Mouse (Mus musculus) midbrain, postnatal 0 days (tissue): ENCODE results near the gene Plin2. TPM values are rescaled to one million over a fixed set of nuclear protein-coding genes. Genes with fewer than 3 reads are reported as not detected.
"Not testable (repeated sequence)": the region's sequence is repeated elsewhere in the genome, so short reads cannot be mapped to it uniquely, and the experiment has no call there.

Experiments used
- ATAC-seq: fragments of 200-750 bp; cut with Nextera tagmentation; 2 replicates; pipeline ENCODE4 v1.8.0; 2017; ENCODE audit warnings: moderate number of reproducible peaks, mild to moderate bottlenecking, moderate TSS enrichment, moderate library complexity; ENCODE audit not compliant: low FRiP score
- DNase-seq: peaks from one replicate; pipeline ENCODE4 v3.0.0-alpha.2; 2015; ENCODE audit warnings: low spot score
- H3K27ac ChIP-seq: fragments of 300-500 bp; sonication (generic); 2 replicates; pipeline ENCODE4 v1.5.1; 2014; ENCODE audit warnings: low read depth, mild to moderate bottlenecking, low read length, mixed read lengths
- H3K27me3 ChIP-seq: fragments of 300-500 bp; sonication (generic); 2 replicates; pipeline ENCODE4 v1.6.1; 2014; ENCODE audit warnings: low read length, control low read depth, mixed read lengths; ENCODE audit not compliant: insufficient read depth
- H3K36me3 ChIP-seq: fragments of 300-500 bp; sonication (generic); 2 replicates; pipeline ENCODE4 v1.6.1; 2014; ENCODE audit warnings: low read length, control low read depth, mixed read lengths; ENCODE audit not compliant: insufficient read depth
- H3K4me1 ChIP-seq: fragments of 300-500 bp; sonication (generic); 2 replicates; pipeline ENCODE4 v1.6.1; 2014; ENCODE audit warnings: mild to moderate bottlenecking, control low read depth, antibody characterized with exemption, low read length, mixed read lengths; ENCODE audit not compliant: insufficient read depth
- H3K4me2 ChIP-seq: fragments of 300-500 bp; sonication (generic); 2 replicates; pipeline ENCODE4 v1.6.1; 2014; ENCODE audit warnings: low read depth, mild to moderate bottlenecking, low read length, mixed read lengths; ENCODE audit not compliant: poor library complexity, severe bottlenecking
- H3K4me3 ChIP-seq: fragments of 300-500 bp; sonication (generic); 2 replicates; pipeline ENCODE4 v1.5.1; 2014; ENCODE audit warnings: low read depth, mild to moderate bottlenecking, low read length, moderate library complexity
- H3K9ac ChIP-seq: fragments of 300-500 bp; sonication (generic); replicated peaks from 2 replicates; pipeline ENCODE4 v1.6.1; 2014; ENCODE audit warnings: mild to moderate bottlenecking, low read length, moderate library complexity, mixed read lengths; ENCODE audit not compliant: poor library complexity, severe bottlenecking
- H3K9me3 ChIP-seq: fragments of 300-500 bp; sonication (generic); 2 replicates; pipeline ENCODE4 v1.6.1; 2016; ENCODE audit warnings: low read length, control low read depth
- CTCF ChIP-seq: IDR thresholded peaks from 2 replicates; pipeline ENCODE4 v1.5.1; 2016; ENCODE audit warnings: antibody characterized with exemption, mild to moderate bottlenecking
- WGBS: fragments of 180-500 bp; shearing (Covaris S2); extraction: QIAGEN DNeasy Blood & Tissue Kit; methylation state at CpG from one replicate; pipeline ENCODE4 v1.1.7; 2014; 5-methylcytosine and 5-hydroxymethylcytosine counted together
- polyA plus RNA-seq: library from polyadenylated mRNA; unstranded; fragments of >200 nt; fragmentation: Nextera tagmentation; extraction: Ambion mirVana; gene quantifications from 2 replicates; pipeline ENCODE4 v1.2.1, GENCODE M21; 2015
- total RNA-seq: library from RNA; depleted of rRNA; stranded (reverse); fragments of >200 nt; gene quantifications from 2 replicates; pipeline ENCODE4 v1.2.3, GENCODE M21; 2014

Plin2 gene
- total and polyA plus RNA-seq, 2 experiments from 2014 or later: 26.4 to 28.8 TPM

DNA sequence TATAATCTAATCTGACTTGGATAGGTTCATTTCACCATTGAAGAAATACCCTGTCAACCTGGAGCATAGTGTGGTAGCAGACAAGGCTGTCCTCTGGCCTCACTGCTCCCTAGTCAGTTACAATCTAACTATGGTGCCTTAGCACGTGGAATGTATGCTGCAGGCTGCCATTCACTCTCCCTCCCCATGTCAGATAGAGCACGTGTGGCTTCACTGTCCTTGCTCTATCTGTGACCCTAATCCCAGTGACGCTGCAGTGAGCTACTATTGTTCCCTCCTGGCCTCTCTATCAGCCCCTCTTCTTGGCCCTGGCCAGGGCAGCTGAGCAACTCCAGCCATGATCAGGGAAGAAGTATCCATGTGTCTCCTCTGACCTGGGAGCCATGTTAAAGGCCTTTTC lies 11.6 kb upstream of the Plin2 start:
- H3K27ac ChIP-seq: no peak overlapping the region
- no peaks in the 10 kb centered on the region for H3K36me3 ChIP-seq
- no peak overlapping the region for H3K4me2 ChIP-seq
- TF ChIP-seq CTCF: no peak
- no peak for ATAC-seq
- no peak for DNase-seq
- no peak overlapping the region for H3K4me3 ChIP-seq
- no peaks in the 10 kb centered on the region for H3K4me1 ChIP-seq
- 30% methylated on average over 3 of the region's 3 CpGs for WGBS
- no peaks in the 10 kb centered on the region for H3K9me3 ChIP-seq
- H3K27me3 ChIP-seq: no peaks in the 10 kb centered on the region
- H3K9ac ChIP-seq: no peak overlapping the region; the same call in 1 of the 2 replicates

DNA sequence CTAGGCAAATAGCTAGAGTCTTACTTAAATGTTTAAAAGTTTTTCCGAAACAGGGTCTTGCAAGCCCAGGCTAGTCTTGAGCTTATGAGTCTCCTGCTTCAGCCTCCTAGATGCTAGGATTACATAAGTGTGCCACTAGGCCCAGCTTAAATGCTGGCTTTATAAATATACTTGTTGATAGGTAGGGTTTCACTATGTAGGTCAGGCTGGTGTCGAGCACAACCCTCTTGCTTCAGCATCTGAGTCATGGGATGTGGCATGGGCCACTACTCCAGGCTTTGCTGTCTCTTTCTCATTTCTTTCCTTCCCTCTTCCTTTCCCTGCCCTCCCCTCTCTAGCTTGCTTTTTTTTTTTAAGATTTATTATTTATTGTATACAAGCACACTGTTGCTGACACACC lies 9.8 kb upstream of the Plin2 start:
- Histone ChIP-seq H3K27me3 (no peaks in the 10 kb centered on the region), H3K36me3 (no peaks in the 10 kb centered on the region), H3K4me2 (no peak overlapping the region), H3K27ac (no peak overlapping the region), H3K4me3 (no peak overlapping the region), H3K4me1 (no peaks in the 10 kb centered on the region), H3K9me3 (no peaks in the 10 kb centered on the region), H3K9ac (no peak overlapping the region)
- 90% methylated on average over 2 of the region's 2 CpGs for WGBS
- no peak for ATAC-seq
- TF ChIP-seq CTCF: no peak
- DNase-seq: no peak

DNA sequence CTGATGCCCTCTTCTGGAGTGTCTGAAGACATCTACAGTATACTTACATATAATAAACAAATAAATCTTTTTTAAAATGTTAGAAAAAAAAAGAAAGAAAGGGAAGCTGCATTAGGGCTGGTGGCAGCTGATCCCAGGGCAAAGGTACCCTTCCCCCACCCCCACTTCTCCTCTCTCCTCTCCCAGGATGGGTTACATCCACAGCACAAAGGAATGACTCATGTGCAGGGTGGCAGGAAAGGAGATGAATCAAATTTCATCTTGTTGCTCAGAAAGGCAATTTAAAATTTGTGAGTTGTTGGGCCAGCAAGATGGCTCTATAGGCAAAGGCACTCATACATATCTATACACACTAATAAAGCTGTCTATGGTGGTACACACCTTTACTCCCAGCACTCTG lies 6.9 kb upstream of the Plin2 start:
- no peak overlapping the region for H3K27ac ChIP-seq
- no peak for DNase-seq
- no peak for ATAC-seq
- no peak overlapping the region for H3K9ac ChIP-seq
- H3K4me1 ChIP-seq: no peaks in the 10 kb centered on the region
- H3K4me2 ChIP-seq: no peak overlapping the region
- no peak overlapping the region for H3K4me3 ChIP-seq
- no peaks in the 10 kb centered on the region for H3K9me3 ChIP-seq
- no peaks in the 10 kb centered on the region for H3K27me3 ChIP-seq
- TF ChIP-seq CTCF: no peak
- no peaks in the 10 kb centered on the region for H3K36me3 ChIP-seq

DNA sequence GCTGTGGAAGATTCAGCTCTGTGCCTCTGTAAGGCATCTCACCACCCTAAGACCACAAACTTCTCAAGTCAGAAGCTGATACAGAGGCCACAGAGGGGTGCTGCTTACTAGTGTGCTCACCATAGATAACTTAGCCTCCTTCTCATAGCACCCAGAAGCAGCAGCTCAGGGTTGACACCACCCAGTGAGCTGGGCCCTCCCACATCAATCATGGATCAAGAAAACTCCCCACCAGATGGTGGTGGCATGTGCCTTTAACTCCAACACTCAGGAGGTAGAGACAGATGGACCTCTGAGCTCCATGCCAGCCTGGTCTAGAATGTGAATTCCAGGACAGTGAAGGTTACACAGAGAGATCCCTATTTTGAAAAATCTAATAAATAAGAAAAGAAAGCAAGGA lies 4.9 kb upstream of the Plin2 start:
- H3K36me3 ChIP-seq, H3K4me1 ChIP-seq, H3K27ac ChIP-seq, H3K9ac ChIP-seq, DNase-seq, ATAC-seq, H3K4me2 ChIP-seq, H3K27me3 ChIP-seq, H3K9me3 ChIP-seq, H3K4me3 ChIP-seq: not testable (repeated sequence)

DNA sequence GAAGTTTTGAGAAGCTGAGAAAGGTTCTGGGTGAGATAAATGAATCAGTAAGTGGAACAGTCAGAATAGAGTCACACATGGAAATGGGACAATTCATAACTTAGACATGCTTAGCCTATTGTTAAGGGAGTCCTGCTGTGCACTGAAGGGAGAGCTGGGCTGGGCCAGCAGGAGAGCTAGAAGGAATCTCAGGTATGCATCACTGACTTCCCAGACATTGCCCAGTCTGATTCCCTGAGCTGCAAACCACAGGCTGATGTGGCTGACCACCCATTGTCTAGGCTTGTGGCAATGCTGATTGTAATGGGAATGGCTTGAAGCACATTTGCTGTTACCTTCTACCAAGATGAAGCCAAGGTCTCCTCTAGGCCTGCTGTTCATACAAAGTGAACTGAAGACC lies 4.3 kb upstream of the Plin2 start:
- not testable (repeated sequence) for H3K27ac ChIP-seq, H3K4me2 ChIP-seq, ATAC-seq, H3K27me3 ChIP-seq, H3K4me3 ChIP-seq, H3K9ac ChIP-seq, H3K36me3 ChIP-seq, DNase-seq, H3K4me1 ChIP-seq, H3K9me3 ChIP-seq

DNA sequence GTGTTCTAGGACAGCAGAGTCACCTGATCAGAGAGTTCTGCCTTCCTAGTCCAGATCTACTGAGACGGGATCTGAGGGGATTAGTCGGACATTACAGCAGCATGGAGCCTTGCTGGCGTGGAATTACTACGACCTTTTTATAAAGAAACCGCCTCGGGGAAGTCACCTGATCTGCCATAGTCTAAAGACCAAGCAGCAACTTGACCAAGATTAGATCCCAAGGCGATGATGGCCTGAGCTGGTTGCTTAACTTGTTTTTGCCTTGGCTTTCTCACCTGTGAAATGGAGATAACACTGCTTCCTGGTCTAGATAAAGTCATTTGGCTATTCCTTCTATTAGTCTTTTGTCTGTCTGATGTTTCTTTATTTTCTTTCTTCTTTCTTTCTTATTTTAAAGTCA lies 2.6 kb upstream of the Plin2 start:
- 58% methylated on average over 7 of the region's 7 CpGs for WGBS
- no peak overlapping the region for H3K9ac ChIP-seq
- ATAC-seq: no peak

DNA sequence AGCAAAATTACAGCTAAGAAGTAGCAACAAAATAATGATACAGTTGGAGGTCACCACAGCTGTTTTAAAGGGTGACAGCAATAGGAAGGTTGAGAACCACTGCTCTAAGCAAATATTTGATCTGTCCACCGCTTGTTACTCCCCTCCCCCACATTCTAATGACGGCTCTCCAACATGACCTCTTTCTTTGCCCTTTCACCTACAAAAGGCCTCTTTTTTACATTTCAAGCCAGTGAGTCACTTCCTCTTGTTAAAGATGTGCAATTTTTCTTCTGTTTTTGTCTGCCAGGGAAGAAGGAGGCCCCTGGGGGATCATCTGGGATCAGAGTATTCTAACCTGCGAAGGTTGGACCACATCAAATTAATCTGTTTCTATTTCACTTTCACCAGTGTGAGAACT lies 1.9 kb upstream of the Plin2 start:
- ATAC-seq: no peak
- H3K4me3 ChIP-seq: no peak overlapping the region
- H3K4me1 ChIP-seq: no peaks in the 10 kb centered on the region
- no peaks in the 10 kb centered on the region for H3K36me3 ChIP-seq
- DNase-seq: no peak
- WGBS: 64% methylated on average over 3 of the region's 3 CpGs
- no peak overlapping the region for H3K27ac ChIP-seq
- no peaks in the 10 kb centered on the region for H3K9me3 ChIP-seq
- no peak for TF ChIP-seq CTCF
- no peak overlapping the region for H3K4me2 ChIP-seq
- no peak overlapping the region for H3K9ac ChIP-seq
- no peaks in the 10 kb centered on the region for H3K27me3 ChIP-seq

More for the DNA sequence above, 2.6 kb upstream of the Plin2 start:
- Histone ChIP-seq H3K27me3 (no peaks in the 10 kb centered on the region), H3K4me2 (no peak overlapping the region), H3K9me3 (no peaks in the 10 kb centered on the region), H3K36me3 (no peaks in the 10 kb centered on the region), H3K4me1 (no peaks in the 10 kb centered on the region), H3K4me3 (no peak overlapping the region), H3K27ac (no peak overlapping the region)
- DNase-seq: no peak
- TF ChIP-seq CTCF: no peak
